8 mouse cellular contexts compared by ENCODE assay signal in genomic region chr5:23431948-23432707, GRCm38 (mm10). TPM values are rescaled to one million over a fixed set of nuclear protein-coding genes. Genes with fewer than 3 reads are reported as not detected.
DNase-seq lines count a peak whose midpoint lies in the region; ATAC-seq and TF ChIP-seq lines count a peak whose summit lies in the region.

No protein-coding gene starts in this region.

- no peak for TF ChIP-seq CTCF in spleen, adult 2 months (IDR thresholded peaks at IDR 0.05; ENCODE audit: extremely low read depth, insufficient read depth, insufficient read length, insufficient replicate concordance)

- peak overlapping the region; percentile 99 for H3K27ac ChIP-seq in spleen, adult 2 months (ENCODE audit: insufficient read depth, low read length)
- peak overlapping the region; percentile 100 for H3K27ac ChIP-seq in limb, embryonic 10.5 days
- H3K27ac ChIP-seq in stomach, embryonic 14.5 days (ENCODE audit: low read length), result peak overlapping the region; percentile 100

- no peaks in the 10 kb centered on the region for H3K9me3 ChIP-seq in limb, embryonic 10.5 days (replicated peaks)
- no peaks in the 10 kb centered on the region for H3K9me3 ChIP-seq in stomach, embryonic 14.5 days (ENCODE audit: control insufficient read depth, low read depth, low read length)

- no peaks in the 10 kb centered on the region for H3K36me3 ChIP-seq in spleen, adult 2 months (ENCODE audit: control insufficient read depth, insufficient read depth, low read length)
- peaks cover 6% of the 10 kb centered on the region for H3K36me3 ChIP-seq in limb, embryonic 10.5 days
- H3K36me3 ChIP-seq in stomach, embryonic 14.5 days (ENCODE audit: control insufficient read depth, insufficient read depth, low read length), result no peaks in the 10 kb centered on the region

- DNase-seq in cerebellum, adult 11 months, result peak; percentile 21
- no peak for DNase-seq in cerebellum, postnatal 36 days
- DNase-seq in spleen, adult 2 months (ENCODE audit: low read depth in 1 of 2, low spot score in 2 of 2), result no peak
- no peak for DNase-seq in spleen, adult 18-20 months
- no peak for DNase-seq in limb, embryonic 10.5 days (ENCODE audit: low spot score)
- no peak for DNase-seq in left cerebral cortex, adult 9 months (ENCODE audit: low spot score in 2 of 2)
- no peak for DNase-seq in yolk sac, embryonic 10.5 days (ENCODE audit: low spot score)

- no peak for TF ChIP-seq POLR2A in spleen, adult 2 months (IDR thresholded peaks at IDR 0.05; ENCODE audit: low read depth, low read length)

- H3K4me1 ChIP-seq in spleen, adult 2 months (ENCODE audit: control insufficient read depth, insufficient read depth, insufficient read length), result peaks cover 2% of the 10 kb centered on the region
- H3K4me1 ChIP-seq in limb, embryonic 10.5 days, result peaks cover 22% of the 10 kb centered on the region
- peaks cover 21% of the 10 kb centered on the region for H3K4me1 ChIP-seq in stomach, embryonic 14.5 days (ENCODE audit: control insufficient read depth, insufficient read depth, low read length)

- no peak for ATAC-seq in stomach, embryonic 14.5 days (ENCODE audit: insufficient number of reproducible peaks, insufficient read depth, low FRiP score, low read depth)

- peak overlapping the region; percentile 99 for H3K9ac ChIP-seq in stomach, embryonic 14.5 days (replicated peaks; ENCODE audit: low read depth, low read length)

- peak overlapping the region; percentile 87 for H3K4me2 ChIP-seq in stomach, embryonic 14.5 days (replicated peaks; ENCODE audit: low read depth, low read length)

- 2% methylated on average over 10 of the region's 10 CpGs for WGBS in spleen, adult 2 months
- 7% methylated on average over 10 of the region's 10 CpGs for WGBS in limb, embryonic 10.5 days
- WGBS in stomach, embryonic 14.5 days, result 2% methylated on average over 10 of the region's 10 CpGs

- peak overlapping the region; percentile 93 for H3K4me3 ChIP-seq in spleen, adult 2 months (ENCODE audit: extremely low read depth, insufficient read depth, insufficient read length)
- H3K4me3 ChIP-seq in limb, embryonic 10.5 days, result peak overlapping the region; percentile 73
- H3K4me3 ChIP-seq in stomach, embryonic 14.5 days (ENCODE audit: low read depth, low read length), result peak overlapping the region; percentile 81

- no peaks in the 10 kb centered on the region for H3K27me3 ChIP-seq in spleen, adult 2 months (ENCODE audit: control insufficient read depth, insufficient read depth, low read length)
- no peaks in the 10 kb centered on the region for H3K27me3 ChIP-seq in limb, embryonic 10.5 days (ENCODE audit: low read depth, poor library complexity, severe bottlenecking)
- H3K27me3 ChIP-seq in stomach, embryonic 14.5 days (ENCODE audit: control insufficient read depth, insufficient read depth, low read length), result no peaks in the 10 kb centered on the region

RNA-seq across cellular contexts. Expression of gene Kmt2e, which starts 2.1 kb away (rescaled TPM):
- 23.3 and 25.3 TPM in 2 replicates for polyA plus RNA-seq in spleen, adult 2 months (2012; rRNA removed)
- polyA plus RNA-seq in limb, embryonic 10.5 days (2016; fragmentation: Nextera tagmentation; extraction: Ambion mirVana), result 70.0 and 95.4 TPM in 2 replicates
- polyA plus RNA-seq in stomach, embryonic 14.5 days (2014; fragmentation: Nextera tagmentation; extraction: Ambion mirVana), result 103 TPM in 2 replicates
